Mouse (Mus musculus) kidney, postnatal 0 days (tissue): ENCODE measurements around the gene Zfp846. TPM values are rescaled to one million over a fixed set of nuclear protein-coding genes. Genes with fewer than 3 reads are reported as not detected.

ENCODE experiments used
- ATAC-seq: fragments of 200-750 bp; cut with Nextera tagmentation; replicated peaks from 2 replicates; pipeline ENCODE4 v1.8.0; 2017; ENCODE audit warnings: low read depth, moderate number of reproducible peaks, moderate TSS enrichment, moderate library complexity; ENCODE audit not compliant: low FRiP score
- DNase-seq: peaks from one replicate; pipeline ENCODE4 v3.0.0-alpha.2; 2016; ENCODE audit warnings: low spot score
- H3K27ac ChIP-seq: fragments of 300-500 bp; sonication (generic); 2 replicates; pipeline ENCODE4 v1.5.1; 2014; ENCODE audit warnings: mild to moderate bottlenecking
- H3K27me3 ChIP-seq: fragments of 300-500 bp; sonication (generic); 2 replicates; pipeline ENCODE4 v1.6.1; 2014; ENCODE audit warnings: low read length, mixed read lengths; ENCODE audit not compliant: insufficient read depth
- H3K36me3 ChIP-seq: fragments of 300-500 bp; sonication (generic); 2 replicates; pipeline ENCODE4 v1.6.1; 2014; ENCODE audit warnings: low read length, mixed read lengths; ENCODE audit not compliant: insufficient read depth
- H3K4me1 ChIP-seq: fragments of 300-500 bp; sonication (generic); replicated peaks from 2 replicates; pipeline ENCODE4 v1.6.1; 2014; ENCODE audit warnings: antibody characterized with exemption, low read length, mixed read lengths; ENCODE audit not compliant: insufficient read depth
- H3K4me2 ChIP-seq: fragments of 300-500 bp; sonication (generic); 2 replicates; pipeline ENCODE4 v1.6.1; 2014; ENCODE audit warnings: mild to moderate bottlenecking, low read length, moderate library complexity, mixed read lengths
- H3K4me3 ChIP-seq: fragments of 300-500 bp; sonication (generic); replicated peaks from 2 replicates; pipeline ENCODE4 v1.5.1; 2014; ENCODE audit warnings: low read depth, low read length
- H3K9ac ChIP-seq: fragments of 300-500 bp; sonication (generic); 2 replicates; pipeline ENCODE4 v1.6.1; 2014; ENCODE audit warnings: low read depth, low read length
- H3K9me3 ChIP-seq: fragments of 300-500 bp; sonication (generic); replicated peaks from 2 replicates; pipeline ENCODE4 v1.6.1; 2016; ENCODE audit warnings: low read length, inconsistent platforms, mixed read lengths
- CTCF ChIP-seq: IDR thresholded peaks from 2 replicates; pipeline ENCODE4 v1.5.1; 2016; ENCODE audit warnings: antibody characterized with exemption, low read depth, mild to moderate bottlenecking, moderate library complexity
- WGBS: fragments of 180-500 bp; shearing (Covaris S2); extraction: QIAGEN DNeasy Blood & Tissue Kit; methylation state at CpG from one replicate; pipeline ENCODE4 v1.1.7; 2014; 5-methylcytosine and 5-hydroxymethylcytosine counted together
- polyA plus RNA-seq: library from polyadenylated mRNA; unstranded; fragments of >200 nt; fragmentation: Nextera tagmentation; extraction: Ambion mirVana; gene quantifications from 2 replicates; pipeline ENCODE4 v1.2.1, GENCODE M21; 2015

Zfp846 gene
- 10.0 and 12.3 TPM in 2 replicates for polyA plus RNA-seq

GRCm38 (mm10) chr9:20581175-20581634 is at the start of gene Zfp846:
Zfp846 (plus strand) TSS chr9:20581291.
- TF ChIP-seq CTCF = peak; percentile 43
- WGBS = under 1% methylated on average over 30 of the region's 30 CpGs
- peak within 1 kb of the TSS; percentile 57 for H3K4me2 ChIP-seq
- no peaks in the 10 kb centered on the region for H3K9me3 ChIP-seq
- H3K27ac ChIP-seq = peak within 1 kb of the TSS; percentile 62; the same call in 1 of the 2 replicates
- H3K4me1 ChIP-seq = no peaks in the 10 kb centered on the region
- ATAC-seq = peak; percentile 100
- DNase-seq = peak; percentile 99
- no peaks in the 10 kb centered on the region for H3K36me3 ChIP-seq
- H3K9ac ChIP-seq = peak within 1 kb of the TSS; percentile 64
- H3K27me3 ChIP-seq = peaks cover 5% of the 10 kb centered on the region; the same call in 1 of the 2 replicates
- peak within 1 kb of the TSS; percentile 57 for H3K4me3 ChIP-seq

DNA sequence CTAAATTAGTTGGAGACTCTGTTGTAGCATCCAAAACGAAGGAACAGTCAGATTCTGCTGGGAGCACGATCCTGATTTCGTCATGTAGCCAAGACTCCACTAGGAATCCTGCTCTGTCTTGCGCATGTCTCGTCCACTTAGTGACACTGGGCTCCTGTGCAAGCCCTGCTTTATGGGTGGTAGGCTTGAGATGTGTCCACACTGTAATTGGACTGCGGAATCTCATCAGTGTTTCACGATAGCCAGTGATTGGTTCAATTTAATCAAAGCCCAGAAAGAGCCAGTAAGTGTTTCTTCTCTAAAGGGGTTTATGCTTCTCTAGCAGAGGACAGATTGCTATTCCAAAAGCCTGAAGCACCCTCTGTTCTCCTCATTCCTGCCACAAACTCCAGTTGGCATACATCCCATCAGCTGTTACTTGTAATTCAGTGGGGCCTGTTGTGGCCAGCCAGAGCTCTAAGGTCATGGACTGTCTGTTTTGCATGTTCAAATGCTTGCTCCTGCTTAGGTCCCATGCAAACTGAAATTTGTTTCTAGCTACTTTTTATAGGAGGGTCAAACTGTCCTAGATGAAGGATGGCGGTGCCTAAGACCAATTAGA is 46.7 kb upstream of the Zfp846 start:
- Histone ChIP-seq H3K4me1 (no peaks in the 10 kb centered on the region), H3K27ac (no peak overlapping the region), H3K27me3 (no peaks in the 10 kb centered on the region), H3K9me3 (no peaks in the 10 kb centered on the region), H3K4me2 (no peak overlapping the region), H3K36me3 (no peaks in the 10 kb centered on the region), H3K4me3 (no peak overlapping the region), H3K9ac (no peak overlapping the region)
- ATAC-seq (no peak), DNase-seq (no peak)
- WGBS = 77% methylated on average over 8 of the region's 8 CpGs
- no peak for TF ChIP-seq CTCF

GRCm38 (mm10) chr9:20536598-20536997 is 44.5 kb upstream of the Zfp846 start:
- Histone ChIP-seq H3K4me1 (no peaks in the 10 kb centered on the region), H3K36me3 (no peaks in the 10 kb centered on the region), H3K4me3 (no peak overlapping the region), H3K27ac (no peak overlapping the region), H3K9ac (no peak overlapping the region), H3K9me3 (no peaks in the 10 kb centered on the region), H3K27me3 (no peaks in the 10 kb centered on the region), H3K4me2 (no peak overlapping the region)
- TF ChIP-seq CTCF = no peak
- DNase-seq (no peak), ATAC-seq (no peak)
- WGBS = 78% methylated on average over 2 of the region's 2 CpGs

DNA sequence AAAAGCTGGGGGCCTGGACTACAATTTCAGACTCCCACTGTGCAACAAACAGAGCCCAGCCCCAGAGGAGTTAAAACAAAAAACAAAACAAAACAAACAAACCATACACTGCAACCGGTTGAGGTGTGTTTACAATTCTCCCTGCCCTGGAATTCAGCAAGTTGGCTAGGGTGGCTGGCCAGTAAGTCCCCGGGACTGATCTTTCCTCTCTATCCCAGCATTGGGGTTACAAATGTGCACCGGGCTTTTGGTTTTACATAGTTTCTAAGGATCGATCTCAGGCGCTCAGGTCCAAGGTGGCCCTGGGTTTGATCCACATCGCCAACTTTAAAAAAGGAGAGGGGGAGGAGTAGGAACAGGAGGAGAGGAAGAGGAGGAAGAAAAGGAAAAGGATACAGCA is 37.6 kb upstream of the Zfp846 start:
- 34% methylated on average over 6 of the region's 6 CpGs for WGBS
- H3K9ac ChIP-seq = no peak overlapping the region
- H3K27ac ChIP-seq = peak overlapping the region; percentile 79; the same call in 1 of the 2 replicates

DNA sequence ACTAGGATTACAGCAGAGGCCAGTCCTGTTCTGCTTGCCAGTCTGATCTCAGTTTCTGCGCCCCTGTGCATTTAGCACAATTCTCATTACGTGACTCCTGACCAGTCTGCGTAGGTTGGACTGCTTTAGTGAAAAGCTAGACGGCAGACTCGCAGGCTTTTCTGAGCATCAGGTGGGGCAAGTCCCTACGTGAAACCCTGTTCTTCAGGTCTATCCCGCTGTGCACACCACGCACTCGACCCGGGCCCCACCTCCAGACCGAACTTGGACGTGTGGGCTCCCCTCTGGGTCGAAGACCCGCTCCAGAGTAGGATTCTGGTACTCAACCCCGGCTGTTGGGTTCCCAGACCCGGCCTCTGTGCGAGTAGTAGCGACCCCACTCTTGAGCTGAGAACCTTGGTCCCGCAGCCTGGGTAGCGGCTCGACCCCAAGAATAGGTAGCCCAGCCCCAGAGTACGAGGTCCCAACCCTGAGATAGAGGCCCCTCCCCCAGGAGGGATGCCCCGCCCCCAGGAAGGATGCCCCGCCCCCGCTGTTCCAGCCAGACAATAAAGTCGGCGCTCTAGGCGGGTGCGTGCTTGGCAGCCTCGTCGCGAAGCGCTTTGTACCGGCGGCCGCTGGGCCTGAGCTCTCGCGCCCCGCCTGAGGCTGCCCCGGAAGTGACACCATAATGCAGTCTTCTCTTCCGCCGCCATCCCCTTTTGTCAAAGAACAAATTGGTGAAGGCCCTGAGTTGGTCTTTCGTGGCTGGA is 36.8 kb upstream of the Zfp846 start:
- Histone ChIP-seq H3K9ac (peak overlapping the region; percentile 50), H3K27ac (peak overlapping the region; percentile 79), H3K4me1 (0 out of 2 replicates have a peak, but pooled peaks cover 3% of the 10 kb centered on the region), H3K27me3 (no peaks in the 10 kb centered on the region), H3K9me3 (no peaks in the 10 kb centered on the region), H3K4me3 (peak overlapping the region; percentile 34), H3K4me2 (peak overlapping the region; percentile 61), H3K36me3 (no peaks in the 10 kb centered on the region)
- ATAC-seq (peak; percentile 97), DNase-seq (peak; percentile 95)
- peak; percentile 10; the same call in 1 of the 2 replicates for TF ChIP-seq CTCF
- WGBS = 2% methylated on average over 43 of the region's 43 CpGs

More for the DNA sequence above, 37.6 kb upstream of the Zfp846 start:
- Histone ChIP-seq H3K9me3 (no peaks in the 10 kb centered on the region), H3K36me3 (no peaks in the 10 kb centered on the region), H3K4me3 (no peak overlapping the region), H3K27me3 (no peaks in the 10 kb centered on the region), H3K4me2 (0 out of 2 replicates have a peak overlapping the region, but pooled peaks have one; percentile 61), H3K4me1 (0 out of 2 replicates have a peak, but pooled peaks cover 3% of the 10 kb centered on the region)
- no peak for TF ChIP-seq CTCF
- ATAC-seq (no peak), DNase-seq (no peak)

GRCm38 (mm10) chr9:20545151-20545550 is 35.9 kb upstream of the Zfp846 start:
- H3K4me1 ChIP-seq = 0 out of 2 replicates have a peak, but pooled peaks cover 3% of the 10 kb centered on the region
- DNase-seq (peak; percentile 89), ATAC-seq (no peak; the same call in 1 of the 2 replicates)
- TF ChIP-seq CTCF = peak; percentile 81
- no peaks in the 10 kb centered on the region for H3K9me3 ChIP-seq
- peak overlapping the region; percentile 34 for H3K4me3 ChIP-seq
- H3K27me3 ChIP-seq = no peaks in the 10 kb centered on the region
- WGBS = 18% methylated on average over 8 of the region's 8 CpGs
- peak overlapping the region; percentile 50 for H3K9ac ChIP-seq
- H3K4me2 ChIP-seq = peak overlapping the region; percentile 61
- H3K36me3 ChIP-seq = no peaks in the 10 kb centered on the region
- H3K27ac ChIP-seq = peak overlapping the region; percentile 79; the same call in 1 of the 2 replicates
